Mouse (Mus musculus) liver, postnatal 0 days (tissue): ENCODE measurements around the gene Zfp36.

Experiments used
- CTCF ChIP-seq: sonication (generic); IDR thresholded peaks from 2 replicates; pipeline ENCODE4 v1.5.1; 2016; ENCODE audit warnings: antibody characterized with exemption, low read depth
- EP300 ChIP-seq: IDR thresholded peaks from 2 replicates; pipeline ENCODE4 v1.6.1; 2016; ENCODE audit warnings: antibody characterized with exemption, low read depth, mild to moderate bottlenecking

GRCm38 (mm10) chr7:28354113-28354581 is 25.9 kb downstream of the Zfp36 start:
- TF ChIP-seq EP300 (no peak), CTCF (no peak)
